Mouse (Mus musculus): Measurements from ENCODE around the gene Mst1. TPM values are rescaled to one million over a fixed set of nuclear protein-coding genes. Genes with fewer than 3 reads are reported as not detected.

The Mst1 gene
- polyA plus RNA-seq, 1 experiment from 2014 or later = 0.27 TPM

GRCm38 (mm10) chr9:108126436-108127180 lies 46.4 kb downstream of the Mst1 start:
- no peaks in the 10 kb centered on the region for H3K4me1 ChIP-seq
- no peak overlapping the region for H3K27ac ChIP-seq
- peaks cover 5% of the 10 kb centered on the region; the same call in 1 of the 2 replicates for H3K36me3 ChIP-seq (replicated peaks)
- H3K9me3 ChIP-seq = no peaks in the 10 kb centered on the region
- no peak overlapping the region for H3K9ac ChIP-seq
- 0 out of 2 replicates have a peak, but pooled peaks cover 3% of the 10 kb centered on the region for H3K27me3 ChIP-seq
- ATAC-seq (ENCODE audit: low FRiP score) = no peak
- H3K4me2 ChIP-seq = no peak overlapping the region
- H3K4me3 ChIP-seq (replicated peaks) = no peak overlapping the region
- WGBS = 88% methylated on average over 17 of the region's 17 CpGs

GRCm38 (mm10) chr9:108128248-108128647 lies 48.0 kb downstream of the Mst1 start:
- no peaks in the 10 kb centered on the region for H3K9me3 ChIP-seq
- H3K4me3 ChIP-seq (replicated peaks) = no peak overlapping the region
- no peak overlapping the region for H3K4me2 ChIP-seq
- WGBS = 89% methylated on average over 11 of the region's 11 CpGs
- no peak for ATAC-seq (ENCODE audit: low FRiP score)
- H3K27ac ChIP-seq = no peak overlapping the region
- H3K9ac ChIP-seq = no peak overlapping the region
- H3K36me3 ChIP-seq (replicated peaks) = peaks cover 5% of the 10 kb centered on the region; the same call in 1 of the 2 replicates
- H3K4me1 ChIP-seq = no peaks in the 10 kb centered on the region
- H3K27me3 ChIP-seq = 0 out of 2 replicates have a peak, but pooled peaks cover 3% of the 10 kb centered on the region

GRCm38 (mm10) chr9:108129042-108129948 lies 49.1 kb downstream of the Mst1 start:
- H3K27me3 ChIP-seq = 0 out of 2 replicates have a peak, but pooled peaks cover 3% of the 10 kb centered on the region
- H3K27ac ChIP-seq = no peak overlapping the region
- H3K9me3 ChIP-seq = no peaks in the 10 kb centered on the region
- 89% methylated on average over 13 of the region's 13 CpGs for WGBS
- ATAC-seq (ENCODE audit: low FRiP score) = no peak
- H3K4me2 ChIP-seq = no peak overlapping the region
- H3K9ac ChIP-seq = peak overlapping the region; percentile 4; the same call in 1 of the 2 replicates
- H3K4me3 ChIP-seq (replicated peaks) = no peak overlapping the region
- H3K36me3 ChIP-seq (replicated peaks) = peaks cover 5% of the 10 kb centered on the region; the same call in 1 of the 2 replicates
- H3K4me1 ChIP-seq = no peaks in the 10 kb centered on the region

GRCm38 (mm10) chr9:108131502-108131901 lies 51.3 kb downstream of the Mst1 start:
- H3K27ac ChIP-seq = no peak overlapping the region
- H3K27me3 ChIP-seq = 0 out of 2 replicates have a peak, but pooled peaks cover 3% of the 10 kb centered on the region
- 90% methylated on average over 5 of the region's 5 CpGs for WGBS
- H3K9ac ChIP-seq = no peak overlapping the region
- no peak for ATAC-seq (ENCODE audit: low FRiP score)
- no peaks in the 10 kb centered on the region for H3K9me3 ChIP-seq
- H3K4me2 ChIP-seq = no peak overlapping the region
- H3K4me1 ChIP-seq = no peaks in the 10 kb centered on the region
- no peaks in the 10 kb centered on the region; the same call in 1 of the 2 replicates for H3K36me3 ChIP-seq (replicated peaks)
- H3K4me3 ChIP-seq (replicated peaks) = no peak overlapping the region

DNA sequence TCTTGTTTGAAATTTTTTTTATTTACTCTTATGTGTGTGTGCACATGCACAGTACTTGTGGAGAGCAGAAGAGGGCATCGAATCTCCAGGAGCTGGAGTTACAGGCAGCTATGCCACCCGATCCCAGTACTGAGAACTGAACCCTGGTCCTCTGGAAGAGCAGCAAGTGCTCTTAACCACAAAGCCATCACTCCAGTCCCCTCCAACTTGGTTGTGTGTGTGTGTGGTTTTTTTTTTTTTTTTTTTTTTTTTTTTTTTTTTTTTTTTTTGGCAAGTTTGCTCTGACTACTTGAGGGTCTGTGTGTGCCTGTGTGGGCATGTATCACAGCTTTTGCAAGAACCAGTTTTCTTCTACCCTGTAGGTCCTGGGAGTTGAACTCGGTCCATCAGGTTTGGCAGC lies 52.1 kb downstream of the Mst1 start:
- WGBS = 93% methylated on average over 3 of the region's 3 CpGs
- H3K36me3 ChIP-seq (replicated peaks) = no peaks in the 10 kb centered on the region; the same call in 1 of the 2 replicates
- no peak overlapping the region for H3K9ac ChIP-seq
- H3K4me2 ChIP-seq = no peak overlapping the region
- H3K27me3 ChIP-seq = 0 out of 2 replicates have a peak, but pooled peaks cover 3% of the 10 kb centered on the region
- H3K4me1 ChIP-seq = no peaks in the 10 kb centered on the region
- H3K9me3 ChIP-seq = no peaks in the 10 kb centered on the region
- no peak for ATAC-seq (ENCODE audit: low FRiP score)
- no peak overlapping the region for H3K4me3 ChIP-seq (replicated peaks)
- H3K27ac ChIP-seq = no peak overlapping the region

DNA sequence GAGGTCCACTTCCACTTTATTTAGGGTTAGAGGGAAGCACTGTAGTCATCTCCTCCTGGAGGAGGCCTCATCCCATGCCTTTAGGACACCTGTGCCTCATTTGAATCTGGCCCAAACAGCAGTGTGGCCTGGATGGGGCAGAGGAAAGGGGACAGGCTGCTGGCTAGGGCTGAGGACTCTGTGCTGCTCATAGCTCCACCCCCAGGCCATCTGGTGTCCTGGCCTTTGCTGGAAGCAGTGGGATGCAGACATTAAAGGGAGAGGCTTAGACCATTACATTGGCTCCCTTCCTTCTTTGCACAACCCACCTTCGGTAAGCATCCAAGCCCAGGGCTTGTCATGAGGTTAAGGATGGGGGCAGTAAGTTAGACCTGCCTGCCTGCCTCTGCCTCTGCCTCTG lies 53.2 kb downstream of the Mst1 start:
- no peaks in the 10 kb centered on the region; the same call in 1 of the 2 replicates for H3K36me3 ChIP-seq (replicated peaks)
- ATAC-seq (ENCODE audit: low FRiP score) = no peak
- no peak overlapping the region for H3K4me2 ChIP-seq
- 70% methylated on average over 1 of the region's 1 CpGs for WGBS
- no peak overlapping the region for H3K27ac ChIP-seq
- no peaks in the 10 kb centered on the region for H3K4me1 ChIP-seq
- no peaks in the 10 kb centered on the region for H3K9me3 ChIP-seq
- no peak overlapping the region for H3K9ac ChIP-seq
- H3K4me3 ChIP-seq (replicated peaks) = no peak overlapping the region
- H3K27me3 ChIP-seq = 0 out of 2 replicates have a peak, but pooled peaks cover 3% of the 10 kb centered on the region

Small RNAs within 50 kb of the gene (microRNA-seq; reads per million reads assigned to microRNA genes)
- gene Gm47303 = not detected
- gene Mir7088 = not detected

Other genes with a start within 250 kb of the Mst1 start
- gene Rbm6, start 207.2 kb upstream of the Mst1 start, polyA plus RNA-seq (2016; fragmentation: Nextera tagmentation; extraction: Ambion mirVana) = 136 and 137 TPM in 2 replicates
- 16.0 and 17.7 TPM in 2 replicates for gene Mon1a, start 192.3 kb upstream of the Mst1 start, polyA plus RNA-seq (2016; fragmentation: Nextera tagmentation; extraction: Ambion mirVana)
- 1.3 and 1.8 TPM in 2 replicates for gene Mst1r, start 173.6 kb upstream of the Mst1 start, polyA plus RNA-seq (2016; fragmentation: Nextera tagmentation; extraction: Ambion mirVana)
- gene Actl11, start 152.0 kb upstream of the Mst1 start, polyA plus RNA-seq (2016; fragmentation: Nextera tagmentation; extraction: Ambion mirVana) = not detected in 2 replicates
- gene Camkv, start 144.8 kb upstream of the Mst1 start, polyA plus RNA-seq (2016; fragmentation: Nextera tagmentation; extraction: Ambion mirVana) = 12.2 and 14.8 TPM in 2 replicates
- gene Traip, start 130.3 kb upstream of the Mst1 start, polyA plus RNA-seq (2016; fragmentation: Nextera tagmentation; extraction: Ambion mirVana) = 30.6 and 32.3 TPM in 2 replicates
- gene Uba7, start 104.9 kb upstream of the Mst1 start, polyA plus RNA-seq (2016; fragmentation: Nextera tagmentation; extraction: Ambion mirVana) = 5.8 and 6.5 TPM in 2 replicates
- gene Gm20661, start 97.4 kb upstream of the Mst1 start, polyA plus RNA-seq (2016; fragmentation: Nextera tagmentation; extraction: Ambion mirVana) = 0.86 and 1.2 TPM in 2 replicates
- gene Inka1, start 94.6 kb upstream of the Mst1 start, polyA plus RNA-seq (2016; fragmentation: Nextera tagmentation; extraction: Ambion mirVana) = 14.3 and 18.3 TPM in 2 replicates
- gene Cdhr4, start 87.9 kb upstream of the Mst1 start, polyA plus RNA-seq (2016; fragmentation: Nextera tagmentation; extraction: Ambion mirVana) = 0.82 and 2.1 TPM in 2 replicates
- gene Gm20662, start 84.1 kb upstream of the Mst1 start, polyA plus RNA-seq (2016; fragmentation: Nextera tagmentation; extraction: Ambion mirVana) = 0.49 TPM in 1 of 2 replicates, not detected in the other
- 82.3 and 88.2 TPM in 2 replicates for gene Ip6k1, start 77.9 kb upstream of the Mst1 start, polyA plus RNA-seq (2016; fragmentation: Nextera tagmentation; extraction: Ambion mirVana)
- gene Gmppb, start 31.2 kb upstream of the Mst1 start, polyA plus RNA-seq (2016; fragmentation: Nextera tagmentation; extraction: Ambion mirVana) = 18.2 and 19.3 TPM in 2 replicates
- 3.6 and 3.8 TPM in 2 replicates for gene Amigo3, start 27.3 kb upstream of the Mst1 start, polyA plus RNA-seq (2016; fragmentation: Nextera tagmentation; extraction: Ambion mirVana)
- gene Rnf123, start 2.9 kb downstream of the Mst1 start, polyA plus RNA-seq (2016; fragmentation: Nextera tagmentation; extraction: Ambion mirVana) = 36.9 and 41.2 TPM in 2 replicates
- gene Apeh, start 14.2 kb downstream of the Mst1 start, polyA plus RNA-seq (2016; fragmentation: Nextera tagmentation; extraction: Ambion mirVana) = 51.1 and 56.0 TPM in 2 replicates
- gene Bsn, start 109.9 kb downstream of the Mst1 start, polyA plus RNA-seq (2016; fragmentation: Nextera tagmentation; extraction: Ambion mirVana) = 3.6 and 3.9 TPM in 2 replicates
- gene Dag1, start 183.5 kb downstream of the Mst1 start, polyA plus RNA-seq (2016; fragmentation: Nextera tagmentation; extraction: Ambion mirVana) = 62.7 and 67.9 TPM in 2 replicates
- gene Nicn1, start 210.0 kb downstream of the Mst1 start, polyA plus RNA-seq (2016; fragmentation: Nextera tagmentation; extraction: Ambion mirVana) = 65.0 and 69.8 TPM in 2 replicates
- gene Amt, start 216.4 kb downstream of the Mst1 start, polyA plus RNA-seq (2016; fragmentation: Nextera tagmentation; extraction: Ambion mirVana) = 17.7 and 22.4 TPM in 2 replicates
- gene Rhoa, start 225.7 kb downstream of the Mst1 start, polyA plus RNA-seq (2016; fragmentation: Nextera tagmentation; extraction: Ambion mirVana) = 331 and 341 TPM in 2 replicates
- 30.5 and 30.7 TPM in 2 replicates for gene Tcta, start 225.7 kb downstream of the Mst1 start, polyA plus RNA-seq (2016; fragmentation: Nextera tagmentation; extraction: Ambion mirVana)